Mouse (Mus musculus): Measurements from ENCODE around the gene Jpt2. TPM values are rescaled to one million over a fixed set of nuclear protein-coding genes. Genes with fewer than 3 reads are reported as not detected.

Jpt2 gene
- total and polyA plus RNA-seq, 2 experiments, result 12.2 to 29.0 TPM

GRCm38 (mm10) chr17:24894995-24895547 is 65.4 kb downstream of the Jpt2 start, which contains the start of the genes Eme2 and Mrps34:
Eme2 (minus strand) TSS chr17:24895087.
Mrps34 (plus strand) TSS chr17:24895116.
- H3K36me3 ChIP-seq (ENCODE audit: control insufficient read depth, insufficient read depth, low read length), result peaks cover 4% of the 10 kb centered on the region; the same call in 1 of the 2 replicates
- H3K79me2 ChIP-seq (ENCODE audit: control insufficient read depth, insufficient read depth, low read length), result peaks cover 17% of the 10 kb centered on the region; the same call in 1 of the 2 replicates
- H3K4me1 ChIP-seq (ENCODE audit: control insufficient read depth, insufficient read depth, low read length), result peaks cover 20% of the 10 kb centered on the region
- TF ChIP-seq POLR2A (IDR thresholded peaks at IDR 0.05; ENCODE audit: extremely low read depth, insufficient read depth, low read length) (peak; percentile 65; the same call in 1 of the 2 replicates), CTCF (IDR thresholded peaks at IDR 0.05; ENCODE audit: low read depth, low read length) (no peak)
- peak within 1 kb of the TSS; percentile 73 for H3K27ac ChIP-seq (replicated peaks; ENCODE audit: insufficient read depth, low read depth, low read length)
- peak; percentile 84 for DNase-seq (ENCODE audit: extremely low read depth, low read depth, low spot score)
- peak within 1 kb of the TSS; percentile 90 for H3K9ac ChIP-seq (ENCODE audit: low read depth, low read length)
- under 1% methylated on average over 62 of the region's 62 CpGs for WGBS
- no peaks in the 10 kb centered on the region for H3K27me3 ChIP-seq (ENCODE audit: control insufficient read depth, insufficient read depth, low read length)
- H3K4me3 ChIP-seq (ENCODE audit: insufficient read depth, low read depth, low read length), result peak within 1 kb of the TSS; percentile 74

DNA sequence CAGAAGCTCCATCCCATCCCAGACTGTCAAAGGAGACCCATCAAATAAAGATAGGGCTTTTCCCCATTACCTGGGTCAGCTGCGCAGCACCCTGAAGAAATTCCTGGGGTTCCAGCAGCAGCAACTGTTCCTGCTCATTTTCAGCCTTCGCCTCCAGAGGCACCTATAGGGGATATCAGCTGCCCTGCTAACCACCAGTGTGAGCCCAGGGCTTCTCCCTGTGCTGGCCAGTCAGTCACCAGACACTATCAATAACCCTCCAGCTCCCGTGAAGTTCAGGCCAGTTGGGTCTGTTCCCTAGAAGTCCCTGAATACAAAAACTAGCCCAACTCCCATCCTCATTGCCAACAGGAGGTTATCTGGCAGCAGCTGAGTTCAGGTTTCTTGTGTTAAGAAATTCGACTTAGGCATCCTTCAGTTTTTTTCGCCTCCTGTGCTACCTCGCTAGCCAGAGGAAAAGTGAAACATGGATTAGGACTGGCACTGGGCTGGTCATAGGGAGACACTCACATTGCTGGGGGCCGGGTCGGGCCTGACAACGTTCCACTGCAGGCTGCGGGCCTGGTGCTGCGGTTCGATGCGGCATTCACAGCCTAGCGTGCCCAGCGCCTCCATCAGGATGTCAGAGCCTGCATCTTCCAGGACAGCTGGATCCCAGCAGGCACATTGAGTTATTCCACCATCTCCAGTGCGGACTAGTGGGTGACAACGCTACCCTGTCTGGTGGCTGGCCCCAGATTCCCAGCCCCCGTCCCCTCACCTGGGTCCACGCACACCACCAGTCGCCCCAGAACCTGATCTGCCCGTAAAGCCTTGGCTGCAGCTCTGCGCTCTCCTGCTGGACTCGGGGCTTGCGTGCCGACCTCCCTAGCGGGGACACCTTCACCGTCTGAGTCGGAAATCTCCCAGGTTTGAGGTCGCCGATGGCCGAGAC is 66.2 kb downstream of the Jpt2 start:
- peaks cover 3% of the 10 kb centered on the region; the same call in 1 of the 2 replicates for H3K36me3 ChIP-seq (ENCODE audit: control insufficient read depth, insufficient read depth, low read length)
- peak overlapping the region; percentile 59 for H3K27ac ChIP-seq (replicated peaks; ENCODE audit: insufficient read depth, low read depth, low read length)
- 7% methylated on average over 31 of the region's 31 CpGs for WGBS
- H3K9ac ChIP-seq (ENCODE audit: low read depth, low read length), result peak overlapping the region; percentile 84
- DNase-seq (ENCODE audit: extremely low read depth, low read depth, low spot score), result no peak
- H3K4me3 ChIP-seq (ENCODE audit: insufficient read depth, low read depth, low read length), result peak overlapping the region; percentile 74
- H3K4me1 ChIP-seq (ENCODE audit: control insufficient read depth, insufficient read depth, low read length), result peaks cover 20% of the 10 kb centered on the region
- no peaks in the 10 kb centered on the region for H3K27me3 ChIP-seq (ENCODE audit: control insufficient read depth, insufficient read depth, low read length)
- peaks cover 17% of the 10 kb centered on the region; the same call in 1 of the 2 replicates for H3K79me2 ChIP-seq (ENCODE audit: control insufficient read depth, insufficient read depth, low read length)
- no peak for TF ChIP-seq POLR2A (IDR thresholded peaks at IDR 0.05; ENCODE audit: extremely low read depth, insufficient read depth, low read length)
- no peak for TF ChIP-seq CTCF (IDR thresholded peaks at IDR 0.05; ENCODE audit: low read depth, low read length)

- peaks cover 3% of the 10 kb centered on the region; the same call in 1 of the 2 replicates for H3K36me3 ChIP-seq (ENCODE audit: control insufficient read depth, insufficient read depth, low read length)
- 93% methylated on average over 2 of the region's 2 CpGs for WGBS
- DNase-seq (ENCODE audit: extremely low read depth, low read depth, low spot score), result no peak
- no peaks in the 10 kb centered on the region for H3K27me3 ChIP-seq (ENCODE audit: control insufficient read depth, insufficient read depth, low read length)
- no peak overlapping the region for H3K4me3 ChIP-seq (ENCODE audit: insufficient read depth, low read depth, low read length)
- H3K27ac ChIP-seq (replicated peaks; ENCODE audit: insufficient read depth, low read depth, low read length), result no peak overlapping the region
- H3K9ac ChIP-seq (ENCODE audit: low read depth, low read length), result no peak overlapping the region
- TF ChIP-seq POLR2A (IDR thresholded peaks at IDR 0.05; ENCODE audit: extremely low read depth, insufficient read depth, low read length) (no peak), CTCF (IDR thresholded peaks at IDR 0.05; ENCODE audit: low read depth, low read length) (no peak)
- peaks cover 17% of the 10 kb centered on the region; the same call in 1 of the 2 replicates for H3K79me2 ChIP-seq (ENCODE audit: control insufficient read depth, insufficient read depth, low read length)
- H3K4me1 ChIP-seq (ENCODE audit: control insufficient read depth, insufficient read depth, low read length), result peaks cover 25% of the 10 kb centered on the region
Observed at GRCm38 (mm10) chr17:24893276-24893675, 67.2 kb downstream of the Jpt2 start.

- no peak for TF ChIP-seq CTCF (IDR thresholded peaks at IDR 0.05; ENCODE audit: low read depth, low read length)
- TF ChIP-seq POLR2A (IDR thresholded peaks at IDR 0.05; ENCODE audit: extremely low read depth, insufficient read depth, low read length), result no peak
- H3K79me2 ChIP-seq (ENCODE audit: control insufficient read depth, insufficient read depth, low read length), result peaks cover 18% of the 10 kb centered on the region; the same call in 1 of the 2 replicates
- 82% methylated on average over 12 of the region's 12 CpGs for WGBS
- no peak overlapping the region for H3K4me3 ChIP-seq (ENCODE audit: insufficient read depth, low read depth, low read length)
- no peak for DNase-seq (ENCODE audit: extremely low read depth, low read depth, low spot score)
- no peak overlapping the region for H3K27ac ChIP-seq (replicated peaks; ENCODE audit: insufficient read depth, low read depth, low read length)
- peaks cover 29% of the 10 kb centered on the region for H3K4me1 ChIP-seq (ENCODE audit: control insufficient read depth, insufficient read depth, low read length)
- H3K27me3 ChIP-seq (ENCODE audit: control insufficient read depth, insufficient read depth, low read length), result no peaks in the 10 kb centered on the region
- H3K36me3 ChIP-seq (ENCODE audit: control insufficient read depth, insufficient read depth, low read length), result peaks cover 3% of the 10 kb centered on the region; the same call in 1 of the 2 replicates
- H3K9ac ChIP-seq (ENCODE audit: low read depth, low read length), result no peak overlapping the region
Observed at GRCm38 (mm10) chr17:24892785-24893184, 67.7 kb downstream of the Jpt2 start.

GRCm38 (mm10) chr17:24891321-24891720 is 69.2 kb downstream of the Jpt2 start:
- Histone ChIP-seq H3K27me3 (ENCODE audit: control insufficient read depth, insufficient read depth, low read length) (no peaks in the 10 kb centered on the region), H3K36me3 (ENCODE audit: control insufficient read depth, insufficient read depth, low read length) (peaks cover 3% of the 10 kb centered on the region; the same call in 1 of the 2 replicates), H3K79me2 (ENCODE audit: control insufficient read depth, insufficient read depth, low read length) (peaks cover 14% of the 10 kb centered on the region; the same call in 1 of the 2 replicates), H3K9ac (ENCODE audit: low read depth, low read length) (no peak overlapping the region), H3K4me1 (ENCODE audit: control insufficient read depth, insufficient read depth, low read length) (peaks cover 28% of the 10 kb centered on the region), H3K4me3 (ENCODE audit: insufficient read depth, low read depth, low read length) (no peak overlapping the region), H3K27ac (replicated peaks; ENCODE audit: insufficient read depth, low read depth, low read length) (no peak overlapping the region)
- WGBS, result 80% methylated on average over 13 of the region's 13 CpGs
- DNase-seq (ENCODE audit: extremely low read depth, low read depth, low spot score), result no peak
- no peak for TF ChIP-seq CTCF (IDR thresholded peaks at IDR 0.05; ENCODE audit: low read depth, low read length)
- TF ChIP-seq POLR2A (IDR thresholded peaks at IDR 0.05; ENCODE audit: extremely low read depth, insufficient read depth, low read length), result no peak
